8 mouse cellular contexts compared by ENCODE assay signal in genomic region chr14:60633961-60634864, GRCm38 (mm10). TPM values are rescaled to one million over a fixed set of nuclear protein-coding genes. Genes with fewer than 3 reads are reported as not detected.
DNase-seq lines count a peak whose midpoint lies in the region; ATAC-seq and TF ChIP-seq lines count a peak whose summit lies in the region.

Gene Spata13 (plus strand): TSS chr14:60634001.

- peak within 1 kb of the TSS; percentile 96 for H3K4me2 ChIP-seq in hindbrain, postnatal 0 days (ENCODE audit: low read depth, low read length)

- TF ChIP-seq CTCF in hindbrain, postnatal 0 days (IDR thresholded peaks at IDR 0.05; ENCODE audit: low read depth) = peak; percentile 22; the same call in 1 of the 2 replicates

- H3K27me3 ChIP-seq in hindbrain, postnatal 0 days (ENCODE audit: insufficient read depth, low read length) = no peaks in the 10 kb centered on the region
- peaks cover 85% of the 10 kb centered on the region for H3K27me3 ChIP-seq in megakaryocyte, embryonic 14.5 days (replicated peaks)

- peaks cover 18% of the 10 kb centered on the region; the same call in 1 of the 2 replicates for H3K4me1 ChIP-seq in hindbrain, postnatal 0 days (ENCODE audit: insufficient read depth, low read length)
- H3K4me1 ChIP-seq in megakaryocyte, embryonic 14.5 days = peaks cover 29% of the 10 kb centered on the region

- peak; percentile 48 to 63 for DNase-seq in gastrocnemius, adult 8-10 months (ENCODE audit: low spot score in 2 of 2)
- DNase-seq in hindbrain, postnatal 0 days (ENCODE audit: low spot score) = peak; percentile 90
- DNase-seq in left cerebral cortex, adult 8-10 months (ENCODE audit: low spot score in 2 of 2) = peak; percentile 30 to 57
- DNase-seq in right cerebral cortex, postnatal 10 days (ENCODE audit: low spot score in 2 of 2) = peak; percentile 83 to 88
- DNase-seq in urinary bladder, postnatal 25 days (ENCODE audit: low spot score) = peak; percentile 83

- peak within 1 kb of the TSS; percentile 48; the same call in 1 of the 2 replicates for H3K27ac ChIP-seq in hindbrain, postnatal 0 days

- H3K36me3 ChIP-seq in hindbrain, postnatal 0 days (ENCODE audit: insufficient read depth, low read length) = no peaks in the 10 kb centered on the region
- H3K36me3 ChIP-seq in megakaryocyte, embryonic 14.5 days (replicated peaks; ENCODE audit: low read length) = no peaks in the 10 kb centered on the region

- no peaks in the 10 kb centered on the region for H3K9me3 ChIP-seq in hindbrain, postnatal 0 days (ENCODE audit: low read length)
- H3K9me3 ChIP-seq in megakaryocyte, embryonic 14.5 days = no peaks in the 10 kb centered on the region

- ATAC-seq in activated CD4-positive, CD25-positive, alpha-beta regulatory T cell, adult 4 months = peak; percentile 83
- peak; percentile 81 for ATAC-seq in common myeloid progenitor, adult 5-6 weeks (replicated peaks; ENCODE audit: low read depth, poor library complexity, severe bottlenecking)
- ATAC-seq in hindbrain, postnatal 0 days = peak; percentile 89

- H3K9ac ChIP-seq in hindbrain, postnatal 0 days (replicated peaks; ENCODE audit: low read length) = peak within 1 kb of the TSS; percentile 57

- under 1% methylated on average over 47 of the region's 50 CpGs for WGBS in hindbrain, postnatal 0 days

- peak within 1 kb of the TSS; percentile 73 for H3K4me3 ChIP-seq in hindbrain, postnatal 0 days (ENCODE audit: low read length)
- peak within 1 kb of the TSS; percentile 91 for H3K4me3 ChIP-seq in megakaryocyte, embryonic 14.5 days (replicated peaks)

RNA-seq across cellular contexts. Expression of gene Spata13, which starts in this region (rescaled TPM):
- polyA plus RNA-seq in activated CD4-positive, CD25-positive, alpha-beta regulatory T cell, adult 4 months (2017; shearing (Covaris generic)) = 100 to 1,000 TPM in 1 of 2 experiments, 10 to 100 TPM in 1; 85.7 to 107 TPM
- 10.4 and 16.7 TPM in 2 replicates for total RNA-seq in common myeloid progenitor, adult 5-6 weeks (2017)
- total RNA-seq in gastrocnemius, adult 8-10 months (2022) = 1 to 10 TPM; 1.2 to 3.5 (median 3.0) TPM
- total RNA-seq in hindbrain, postnatal 0 days (2014; rRNA removed) = 34.1 and 39.8 TPM in 2 replicates
- polyA plus RNA-seq in hindbrain, postnatal 0 days (2015; fragmentation: Nextera tagmentation; extraction: Ambion mirVana) = 16.5 and 17.0 TPM in 2 replicates
- 10 to 100 TPM; 28.4 to 33.8 (median 31.9) TPM for total RNA-seq in left cerebral cortex, adult 8-10 months (2022)
- polyA plus RNA-seq in megakaryocyte, embryonic 14.5 days (2012; ENCODE audit: insufficient read depth, low replicate concordance) = 1.1 and 1.3 TPM in 2 replicates

Comparison
In these comparisons a context has a peak if more than half of its experiments do, and no peak if none do; other contexts are left out.
1. Peak in every context shown above with its lines: DNase-seq, ATAC-seq, H3K4me3 ChIP-seq and H3K27ac ChIP-seq.